Mouse (Mus musculus): ENCODE data around the gene Frmd4b. TPM values are rescaled to one million over a fixed set of nuclear protein-coding genes. Genes with fewer than 3 reads are reported as not detected.

Frmd4b gene
- polyA plus RNA-seq, 1 experiment from 2014 or later = 7.7 TPM

- H3K4me1 ChIP-seq = no peaks in the 10 kb centered on the region
- ATAC-seq = no peak
- WGBS (ENCODE audit: insufficient replicate concordance) = 78% methylated on average over 5 of the region's 5 CpGs
These were observed 275.2 kb downstream of the Frmd4b start for GRCm38 (mm10) chr6:97342185-97342584.

DNA sequence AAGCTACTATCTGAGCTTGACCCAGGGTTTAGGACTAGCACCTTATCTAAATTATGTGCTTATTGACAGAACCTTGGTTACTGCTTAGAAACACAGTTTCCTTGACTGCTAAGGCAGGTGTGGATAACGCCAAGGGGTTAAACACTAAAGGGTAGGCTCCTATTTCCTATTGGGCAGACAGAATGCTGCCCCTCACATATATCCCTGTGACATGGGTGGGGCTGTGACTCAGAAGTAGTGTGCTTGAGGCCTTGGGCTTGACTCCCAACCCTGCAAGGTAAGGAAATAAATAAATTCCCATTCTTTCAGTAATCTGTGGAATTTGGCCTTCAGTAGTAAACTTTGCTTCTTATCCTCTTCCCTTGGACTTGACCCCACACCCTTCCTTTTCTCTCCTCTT, 275.7 kb downstream of the Frmd4b start:
- H3K4me1 ChIP-seq = no peaks in the 10 kb centered on the region
- no peak for ATAC-seq
- H3K9ac ChIP-seq = no peak overlapping the region
- H3K4me3 ChIP-seq = no peak overlapping the region
- H3K4me2 ChIP-seq = no peak overlapping the region
- H3K27me3 ChIP-seq (replicated peaks) = no peaks in the 10 kb centered on the region
- H3K9me3 ChIP-seq (replicated peaks) = no peaks in the 10 kb centered on the region
- H3K36me3 ChIP-seq = no peaks in the 10 kb centered on the region
- WGBS (ENCODE audit: insufficient replicate concordance) = 53% methylated on average over 1 of the region's 1 CpGs
- H3K27ac ChIP-seq = no peak overlapping the region

More at GRCm38 (mm10) chr6:97342185-97342584, 275.2 kb downstream of the Frmd4b start:
- H3K27ac ChIP-seq = no peak overlapping the region
- no peaks in the 10 kb centered on the region for H3K9me3 ChIP-seq (replicated peaks)
- no peak overlapping the region for H3K4me3 ChIP-seq
- H3K4me2 ChIP-seq = no peak overlapping the region
- H3K27me3 ChIP-seq (replicated peaks) = no peaks in the 10 kb centered on the region
- no peak overlapping the region for H3K9ac ChIP-seq
- no peaks in the 10 kb centered on the region for H3K36me3 ChIP-seq

DNA sequence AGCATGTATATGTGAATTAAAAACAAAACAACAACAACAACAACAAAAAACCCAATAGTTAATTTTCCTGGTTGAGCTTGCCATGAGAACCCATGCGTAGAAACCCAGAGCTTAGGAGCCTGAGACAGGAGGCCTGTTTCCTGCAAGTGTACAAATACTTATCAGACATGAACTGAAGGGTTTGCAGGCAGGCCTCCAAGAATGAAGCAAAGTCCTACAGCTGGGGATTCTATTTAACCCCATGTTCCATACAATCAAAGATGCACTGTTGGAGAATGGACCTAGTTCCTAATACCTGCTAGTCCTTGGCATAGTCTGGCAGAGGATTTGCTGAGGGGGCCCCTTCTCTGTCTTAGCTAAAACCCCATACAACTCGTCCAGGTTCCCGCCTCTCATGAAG, 276.2 kb downstream of the Frmd4b start:
- H3K9me3 ChIP-seq (replicated peaks) = no peaks in the 10 kb centered on the region
- H3K9ac ChIP-seq = no peak overlapping the region
- H3K4me1 ChIP-seq = no peaks in the 10 kb centered on the region
- H3K27ac ChIP-seq = no peak overlapping the region
- no peak for ATAC-seq
- H3K27me3 ChIP-seq (replicated peaks) = no peaks in the 10 kb centered on the region
- no peak overlapping the region for H3K4me3 ChIP-seq
- H3K4me2 ChIP-seq = no peak overlapping the region
- no peaks in the 10 kb centered on the region for H3K36me3 ChIP-seq
- WGBS (ENCODE audit: insufficient replicate concordance) = 65% methylated on average over 3 of the region's 3 CpGs

GRCm38 (mm10) chr6:97340211-97340791, 277.0 kb downstream of the Frmd4b start:
- Histone ChIP-seq H3K4me3 (no peak overlapping the region), H3K9me3 (replicated peaks) (no peaks in the 10 kb centered on the region), H3K27me3 (replicated peaks) (no peaks in the 10 kb centered on the region), H3K36me3 (no peaks in the 10 kb centered on the region), H3K27ac (no peak overlapping the region), H3K9ac (no peak overlapping the region), H3K4me2 (no peak overlapping the region), H3K4me1 (no peaks in the 10 kb centered on the region)
- no peak for ATAC-seq
- WGBS (ENCODE audit: insufficient replicate concordance) = 78% methylated on average over 17 of the region's 17 CpGs

GRCm38 (mm10) chr6:97339271-97339681, 278.1 kb downstream of the Frmd4b start:
- no peak overlapping the region for H3K27ac ChIP-seq
- H3K9ac ChIP-seq = no peak overlapping the region
- H3K36me3 ChIP-seq = no peaks in the 10 kb centered on the region
- no peaks in the 10 kb centered on the region for H3K27me3 ChIP-seq (replicated peaks)
- H3K4me2 ChIP-seq = no peak overlapping the region
- H3K4me1 ChIP-seq = no peaks in the 10 kb centered on the region
- no peak overlapping the region for H3K4me3 ChIP-seq
- no peaks in the 10 kb centered on the region for H3K9me3 ChIP-seq (replicated peaks)
- WGBS (ENCODE audit: insufficient replicate concordance) = 60% methylated on average over 5 of the region's 5 CpGs
- no peak for ATAC-seq

DNA sequence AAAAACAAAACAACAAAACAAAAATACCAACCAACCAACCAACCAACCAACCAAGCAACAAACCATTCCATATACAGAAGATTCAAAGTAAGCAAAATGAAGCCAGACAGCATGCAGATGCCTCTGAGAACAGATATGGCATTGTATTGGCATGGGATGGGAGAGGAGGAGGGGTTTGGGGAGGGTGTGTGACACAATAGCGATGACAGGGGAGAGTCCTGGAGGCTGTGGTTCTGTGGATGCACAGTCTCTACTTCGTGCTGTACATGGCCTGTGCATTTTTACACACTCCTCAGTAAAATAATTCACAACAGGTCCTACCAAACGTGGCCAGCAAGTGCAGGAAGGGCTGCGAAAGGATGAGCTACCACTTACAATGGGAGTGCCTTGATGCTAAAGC, 278.5 kb downstream of the Frmd4b start:
- H3K27ac ChIP-seq = no peak overlapping the region
- H3K27me3 ChIP-seq (replicated peaks) = no peaks in the 10 kb centered on the region
- H3K4me2 ChIP-seq = no peak overlapping the region
- no peaks in the 10 kb centered on the region for H3K4me1 ChIP-seq
- no peaks in the 10 kb centered on the region for H3K36me3 ChIP-seq
- no peak overlapping the region for H3K9ac ChIP-seq
- 67% methylated on average over 4 of the region's 4 CpGs for WGBS (ENCODE audit: insufficient replicate concordance)
- no peak overlapping the region for H3K4me3 ChIP-seq
- no peak for ATAC-seq
- no peaks in the 10 kb centered on the region for H3K9me3 ChIP-seq (replicated peaks)

GRCm38 (mm10) chr6:97333323-97333722, 284.0 kb downstream of the Frmd4b start:
- Histone ChIP-seq H3K4me2 (no peak overlapping the region), H3K4me3 (no peak overlapping the region), H3K27me3 (replicated peaks) (no peaks in the 10 kb centered on the region), H3K4me1 (no peaks in the 10 kb centered on the region), H3K9me3 (replicated peaks) (no peaks in the 10 kb centered on the region), H3K9ac (no peak overlapping the region), H3K27ac (no peak overlapping the region), H3K36me3 (no peaks in the 10 kb centered on the region)
- ATAC-seq = no peak
- 55% methylated on average over 3 of the region's 3 CpGs for WGBS (ENCODE audit: insufficient replicate concordance)

- peaks cover 28% of the 10 kb centered on the region for H3K36me3 ChIP-seq
- no peak overlapping the region for H3K9ac ChIP-seq
- H3K27me3 ChIP-seq (replicated peaks) = no peaks in the 10 kb centered on the region
- no peaks in the 10 kb centered on the region for H3K9me3 ChIP-seq (replicated peaks)
- no peak overlapping the region for H3K4me2 ChIP-seq
- ATAC-seq = no peak
- H3K27ac ChIP-seq = no peak overlapping the region
- WGBS (ENCODE audit: insufficient replicate concordance) = 82% methylated on average over 4 of the region's 4 CpGs
- peaks cover 14% of the 10 kb centered on the region for H3K4me1 ChIP-seq
- no peak overlapping the region for H3K4me3 ChIP-seq
These were observed 293.4 kb downstream of the Frmd4b start for GRCm38 (mm10) chr6:97323951-97324350.

- Histone ChIP-seq H3K9ac (no peak overlapping the region), H3K9me3 (replicated peaks) (no peaks in the 10 kb centered on the region), H3K4me3 (no peak overlapping the region), H3K27me3 (replicated peaks) (no peaks in the 10 kb centered on the region), H3K27ac (no peak overlapping the region), H3K36me3 (peaks cover 22% of the 10 kb centered on the region), H3K4me2 (no peak overlapping the region), H3K4me1 (peaks cover 14% of the 10 kb centered on the region)
- WGBS (ENCODE audit: insufficient replicate concordance) = 45% methylated on average over 12 of the region's 12 CpGs
- ATAC-seq = no peak
These were observed 295.2 kb downstream of the Frmd4b start for GRCm38 (mm10) chr6:97322126-97322525.

- H3K9me3 ChIP-seq (replicated peaks) = no peaks in the 10 kb centered on the region
These were observed 296.2 kb downstream of the Frmd4b start for GRCm38 (mm10) chr6:97321156-97321555.

DNA sequence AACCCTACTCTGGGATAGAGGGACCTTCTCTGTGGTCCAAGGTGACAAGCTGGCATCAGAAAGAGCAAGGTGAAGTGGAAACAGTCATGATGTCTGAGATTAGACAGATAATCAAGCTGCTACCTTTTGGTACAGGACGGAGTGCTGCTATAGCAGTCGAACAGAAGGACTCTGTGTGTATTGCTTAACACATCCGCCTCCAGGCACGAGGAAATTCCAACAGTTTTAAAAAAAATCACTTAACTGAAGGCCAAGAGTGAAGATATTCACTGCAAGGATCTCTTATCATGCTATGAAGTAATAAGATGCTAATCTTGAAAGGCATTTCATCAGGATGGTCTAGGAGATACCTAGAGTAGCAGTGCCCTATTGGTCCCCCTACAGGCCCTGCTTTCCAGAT, 298.3 kb downstream of the Frmd4b start:
- Histone ChIP-seq H3K4me3 (no peak overlapping the region), H3K9ac (no peak overlapping the region), H3K4me2 (no peak overlapping the region), H3K9me3 (replicated peaks) (no peaks in the 10 kb centered on the region), H3K27ac (no peak overlapping the region), H3K4me1 (peaks cover 14% of the 10 kb centered on the region), H3K36me3 (peaks cover 10% of the 10 kb centered on the region; the same call in 1 of the 2 replicates), H3K27me3 (replicated peaks) (no peaks in the 10 kb centered on the region)
- WGBS (ENCODE audit: insufficient replicate concordance) = 68% methylated on average over 4 of the region's 4 CpGs
- ATAC-seq = no peak

More at GRCm38 (mm10) chr6:97321156-97321555, 296.2 kb downstream of the Frmd4b start:
- no peaks in the 10 kb centered on the region for H3K27me3 ChIP-seq (replicated peaks)
- no peak overlapping the region for H3K4me3 ChIP-seq
- H3K9ac ChIP-seq = no peak overlapping the region
- peaks cover 16% of the 10 kb centered on the region; the same call in 1 of the 2 replicates for H3K36me3 ChIP-seq
- WGBS (ENCODE audit: insufficient replicate concordance) = 13% methylated on average over 11 of the region's 11 CpGs
- ATAC-seq = no peak
- H3K27ac ChIP-seq = no peak overlapping the region
- H3K4me2 ChIP-seq = no peak overlapping the region; the same call in 1 of the 2 replicates
- peaks cover 14% of the 10 kb centered on the region for H3K4me1 ChIP-seq

DNA sequence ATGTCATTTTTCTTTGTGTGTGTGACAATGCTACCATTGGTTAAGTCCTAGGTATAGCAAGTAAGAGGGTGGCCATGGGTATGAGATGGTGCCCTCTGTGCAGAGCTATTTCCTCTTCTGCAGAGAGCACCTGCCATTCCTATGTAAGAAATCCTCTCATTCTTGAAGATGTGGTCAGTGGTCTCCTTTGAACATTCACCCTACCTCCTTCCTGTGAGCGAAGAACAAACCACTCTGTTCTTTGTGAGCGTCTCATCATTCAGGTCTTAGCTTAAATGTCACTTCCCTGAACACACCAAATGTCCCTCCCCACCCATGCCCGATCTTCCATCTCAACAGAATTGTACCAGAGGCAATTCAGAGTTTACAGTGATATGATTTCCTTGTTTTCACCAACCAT, 299.4 kb downstream of the Frmd4b start:
- ATAC-seq = no peak
- no peaks in the 10 kb centered on the region for H3K27me3 ChIP-seq (replicated peaks)
- no peak overlapping the region for H3K4me3 ChIP-seq
- peaks cover 14% of the 10 kb centered on the region for H3K4me1 ChIP-seq
- H3K27ac ChIP-seq = no peak overlapping the region
- no peak overlapping the region for H3K9ac ChIP-seq
- WGBS (ENCODE audit: insufficient replicate concordance) = 46% methylated on average over 3 of the region's 3 CpGs
- H3K9me3 ChIP-seq (replicated peaks) = no peaks in the 10 kb centered on the region
- H3K36me3 ChIP-seq = peaks cover 6% of the 10 kb centered on the region; the same call in 1 of the 2 replicates
- H3K4me2 ChIP-seq = no peak overlapping the region

- Histone ChIP-seq H3K27ac (no peak overlapping the region), H3K4me2 (no peak overlapping the region), H3K4me3 (no peak overlapping the region), H3K9me3 (replicated peaks) (no peaks in the 10 kb centered on the region), H3K36me3 (peaks cover 6% of the 10 kb centered on the region; the same call in 1 of the 2 replicates), H3K27me3 (replicated peaks) (no peaks in the 10 kb centered on the region), H3K9ac (no peak overlapping the region), H3K4me1 (peaks cover 20% of the 10 kb centered on the region)
- no peak for ATAC-seq
- WGBS (ENCODE audit: insufficient replicate concordance) = 75% methylated on average over 1 of the region's 1 CpGs
These were observed 300.6 kb downstream of the Frmd4b start for GRCm38 (mm10) chr6:97316716-97317115.

All from liver, embryonic 12.5 days (tissue).